Mouse (Mus musculus): ENCODE measurements at regions not wholly inside any gene's neighbourhood (a gene's known extent, or its start where the extent isn't known, plus 50 kb on each side); places are given as distances from the start of the nearest gene placed in this dataset.

DNA sequence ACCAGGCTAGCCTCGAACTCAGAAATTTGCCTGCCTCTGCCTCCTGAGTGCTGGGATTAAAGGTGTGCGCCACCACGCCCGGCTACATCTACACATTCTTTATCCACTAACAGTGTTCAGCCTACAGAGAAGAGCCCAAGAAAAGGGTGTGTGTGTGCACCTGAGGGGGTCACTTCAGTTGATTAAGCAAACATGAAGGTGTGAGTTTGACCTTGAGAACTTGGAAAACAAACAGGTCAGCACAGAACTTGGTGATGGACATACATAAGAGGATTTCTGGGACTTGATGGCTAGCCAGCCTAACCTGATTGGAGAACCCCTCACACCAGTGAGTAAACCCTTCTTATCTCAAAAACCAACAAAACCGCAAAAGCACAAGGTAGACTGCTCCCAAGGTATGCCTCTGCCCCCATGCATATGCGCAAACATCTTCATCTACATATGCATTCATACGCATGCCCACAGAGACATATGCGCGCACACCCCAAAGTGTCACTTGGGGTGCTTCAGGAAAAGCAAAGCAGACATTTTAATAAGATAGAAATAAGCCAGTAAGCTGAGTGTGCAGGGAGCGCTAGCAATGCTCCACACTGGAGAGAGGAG is 52.0 kb upstream of the Sfmbt2 start:
- no peak for TF ChIP-seq CTCF (conservative IDR thresholded peaks at IDR 0.05; ENCODE audit: low read length)
- peak; percentile 91 for TF ChIP-seq POU5F1 (IDR thresholded peaks at IDR 0.05; ENCODE audit: borderline replicate concordance, low read length)
- no peak for TF ChIP-seq NANOG (IDR thresholded peaks at IDR 0.05; ENCODE audit: borderline replicate concordance, low read length)

All from E14TG2a.4 (cell line).